Mouse (Mus musculus) ovary, adult 18-20 months (tissue): Measurements from ENCODE around the gene Gm7029.
"Not testable (repeated sequence)": the region's sequence is repeated elsewhere in the genome, so short reads cannot be mapped to it uniquely, and the experiment has no call there.

Experiments
- DNase-seq: peaks from one replicate; pipeline ENCODE4 v3.0.0; 2022; ENCODE audit warnings: low spot score, mixed read lengths

Gene Gm7029

DNA sequence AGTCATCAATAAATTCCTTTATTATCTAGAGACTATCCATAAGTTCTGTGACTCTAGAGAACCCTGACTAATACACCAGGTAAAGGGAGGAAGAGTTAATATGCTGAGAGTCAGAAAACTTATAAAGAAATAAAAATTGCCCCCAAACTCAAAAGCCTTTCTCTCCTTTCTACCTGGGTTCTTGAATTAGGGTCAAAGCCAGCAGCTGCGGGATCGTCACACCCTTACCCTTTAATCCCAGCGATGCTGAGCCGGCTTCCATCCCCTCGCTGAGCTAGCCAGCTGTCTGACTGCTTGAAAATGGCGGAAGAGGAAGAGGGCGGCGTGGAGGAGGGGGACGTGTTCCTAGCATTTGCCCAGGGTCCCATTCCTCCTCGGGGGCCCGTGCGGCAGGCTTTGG is at the start of gene Gm7029:
Gene Gm7029, plus strand, starts transcription at position 301 of the 400 bp plus-strand sequence.
- not testable (repeated sequence) for DNase-seq

DNA sequence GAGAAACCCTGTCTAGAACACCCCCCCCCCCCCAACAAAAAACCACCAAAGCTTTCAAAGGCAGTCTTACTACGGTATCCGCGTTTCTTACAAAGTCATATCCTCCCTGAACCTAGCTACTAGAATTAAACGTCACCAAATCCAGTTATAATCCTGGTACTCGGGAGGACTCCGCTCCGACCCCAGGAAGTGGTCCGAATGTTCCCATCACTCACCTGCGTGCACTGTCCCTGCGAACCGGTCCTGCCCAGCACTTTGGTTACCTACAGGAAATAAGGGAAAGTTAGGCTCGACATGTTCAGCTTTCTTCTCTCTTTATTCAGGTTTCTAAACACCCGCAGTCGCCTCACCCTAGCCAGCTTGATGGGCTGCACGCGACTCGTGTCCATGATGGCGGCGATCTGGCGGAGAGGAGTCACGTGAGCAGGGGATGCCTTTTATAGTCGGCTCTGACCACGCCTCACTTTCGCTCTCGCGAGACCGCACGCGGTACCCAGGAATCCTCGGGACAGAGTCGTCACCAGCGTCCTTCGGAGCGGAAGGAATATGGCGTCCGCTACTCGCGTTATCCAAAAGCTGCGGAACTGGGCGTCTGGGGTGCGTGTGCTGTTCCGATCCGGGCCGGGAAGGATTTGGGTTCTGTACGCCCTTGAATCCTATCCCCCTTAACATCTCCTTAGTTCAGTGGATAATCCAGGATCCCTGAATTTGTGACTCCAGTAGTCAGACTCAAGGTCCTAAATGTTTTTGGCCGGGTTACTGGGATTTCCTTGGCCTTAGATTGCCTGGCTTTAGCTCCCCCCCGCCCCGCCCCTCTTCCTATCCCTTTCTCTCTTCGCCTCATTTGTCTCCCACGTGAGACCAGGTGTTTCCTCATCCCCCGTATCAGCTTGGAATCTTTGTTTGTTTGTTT is 49.3 kb upstream of the Gm7029 start, which contains the start of the genes Rps28 and Ndufa7:
Gene Rps28, minus strand, starts transcription at position 479 of the 913 bp plus-strand sequence.
Gene Ndufa7, plus strand, starts transcription at position 489 of the 913 bp plus-strand sequence.
- DNase-seq = peak; percentile 94

DNA sequence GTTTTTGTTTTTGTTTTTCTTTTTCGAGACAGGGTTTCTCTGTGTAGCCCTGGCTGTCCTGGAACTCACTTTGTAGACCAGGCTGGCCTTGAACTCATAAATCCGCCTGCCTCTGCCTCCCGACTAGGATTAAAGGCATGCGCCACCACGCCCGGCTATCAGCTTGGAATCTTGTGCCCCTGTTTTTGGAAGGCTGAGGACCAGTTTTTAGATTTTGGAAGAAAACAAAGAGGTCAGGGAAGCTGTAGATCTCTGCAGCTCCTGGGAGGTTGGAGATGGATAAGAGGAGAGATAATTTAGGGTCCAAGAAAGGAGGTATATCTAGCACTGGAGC is 48.7 kb upstream of the Gm7029 start:
- DNase-seq = not testable (repeated sequence)

DNA sequence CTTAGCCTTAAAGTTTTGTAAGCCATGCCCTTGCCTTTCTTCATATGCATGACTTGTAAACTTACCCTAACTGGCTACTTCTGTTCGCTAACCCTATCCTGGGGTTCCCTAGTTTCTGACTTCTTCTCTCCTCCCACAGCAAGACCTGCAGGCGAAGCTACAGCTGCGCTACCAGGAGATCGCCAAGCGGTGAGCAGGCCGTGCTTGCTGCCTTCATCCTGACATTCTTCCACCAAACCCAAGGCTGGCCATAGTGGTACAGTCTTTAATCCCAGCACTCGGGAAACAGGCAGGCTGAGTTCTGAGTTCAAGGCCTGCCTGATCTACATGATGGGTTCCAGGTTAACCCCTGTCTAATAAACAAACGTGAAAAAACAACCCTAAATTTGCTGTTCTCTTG is 48.2 kb upstream of the Gm7029 start:
- no peak for DNase-seq

DNA sequence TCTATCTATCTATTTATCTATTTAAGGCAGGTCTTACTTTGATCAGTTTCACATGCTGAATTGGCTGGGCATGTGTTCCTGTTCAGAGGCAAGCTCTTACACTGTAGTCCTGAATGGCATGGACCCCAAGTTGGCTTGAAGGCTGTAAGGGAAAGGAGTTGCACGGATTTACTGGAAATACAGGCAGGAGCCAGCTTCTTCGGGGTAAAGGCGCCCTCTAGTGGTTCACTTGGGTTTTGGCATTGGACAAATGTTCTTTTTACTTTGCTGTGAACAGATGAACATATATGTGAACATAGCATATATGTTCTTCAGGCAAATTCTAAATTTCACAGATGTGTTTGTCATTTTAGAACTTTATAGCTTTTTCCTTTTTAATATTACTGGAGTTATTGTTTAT is 46.8 kb upstream of the Gm7029 start:
- DNase-seq = no peak

DNA sequence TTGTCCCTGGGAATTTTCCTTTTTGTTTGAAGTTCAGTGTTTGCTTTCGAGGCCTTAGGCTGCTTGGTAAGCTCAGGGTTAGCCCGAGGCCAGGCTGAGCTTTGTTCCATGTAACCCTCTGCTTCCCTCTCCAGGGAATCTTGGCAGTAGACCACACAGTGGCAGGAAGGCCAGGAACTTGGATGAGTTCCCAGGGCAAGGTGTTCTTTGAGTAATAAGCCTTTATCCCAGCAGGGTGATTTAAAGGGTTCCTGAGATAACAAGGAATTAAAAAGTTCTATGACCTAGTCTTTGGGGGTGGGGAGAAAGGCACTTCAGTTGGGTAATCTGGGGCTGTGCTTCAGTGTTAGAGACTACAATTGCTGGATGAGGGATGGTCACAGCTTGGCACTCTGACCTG is 44.7 kb upstream of the Gm7029 start:
- DNase-seq = peak; percentile 78

DNA sequence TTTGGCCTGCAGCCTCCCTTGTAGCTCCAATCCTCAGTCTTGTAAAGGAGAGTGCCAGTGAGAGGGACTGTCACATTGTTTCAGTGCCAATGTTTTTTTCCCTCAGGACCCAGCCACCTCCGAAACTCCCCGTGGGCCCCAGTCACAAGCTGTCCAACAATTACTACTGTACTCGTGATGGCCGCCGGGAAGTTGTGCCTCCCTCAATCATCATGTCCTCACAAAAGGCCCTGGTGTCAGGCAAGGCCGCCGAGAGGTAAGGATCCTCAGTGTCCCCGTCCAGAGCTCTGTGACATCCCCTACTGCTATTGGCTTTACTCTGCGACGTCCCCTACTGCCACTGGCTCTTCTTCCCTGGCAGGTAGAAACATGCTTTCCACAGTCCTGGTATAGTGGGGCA is 44.1 kb upstream of the Gm7029 start:
- DNase-seq = no peak

DNA sequence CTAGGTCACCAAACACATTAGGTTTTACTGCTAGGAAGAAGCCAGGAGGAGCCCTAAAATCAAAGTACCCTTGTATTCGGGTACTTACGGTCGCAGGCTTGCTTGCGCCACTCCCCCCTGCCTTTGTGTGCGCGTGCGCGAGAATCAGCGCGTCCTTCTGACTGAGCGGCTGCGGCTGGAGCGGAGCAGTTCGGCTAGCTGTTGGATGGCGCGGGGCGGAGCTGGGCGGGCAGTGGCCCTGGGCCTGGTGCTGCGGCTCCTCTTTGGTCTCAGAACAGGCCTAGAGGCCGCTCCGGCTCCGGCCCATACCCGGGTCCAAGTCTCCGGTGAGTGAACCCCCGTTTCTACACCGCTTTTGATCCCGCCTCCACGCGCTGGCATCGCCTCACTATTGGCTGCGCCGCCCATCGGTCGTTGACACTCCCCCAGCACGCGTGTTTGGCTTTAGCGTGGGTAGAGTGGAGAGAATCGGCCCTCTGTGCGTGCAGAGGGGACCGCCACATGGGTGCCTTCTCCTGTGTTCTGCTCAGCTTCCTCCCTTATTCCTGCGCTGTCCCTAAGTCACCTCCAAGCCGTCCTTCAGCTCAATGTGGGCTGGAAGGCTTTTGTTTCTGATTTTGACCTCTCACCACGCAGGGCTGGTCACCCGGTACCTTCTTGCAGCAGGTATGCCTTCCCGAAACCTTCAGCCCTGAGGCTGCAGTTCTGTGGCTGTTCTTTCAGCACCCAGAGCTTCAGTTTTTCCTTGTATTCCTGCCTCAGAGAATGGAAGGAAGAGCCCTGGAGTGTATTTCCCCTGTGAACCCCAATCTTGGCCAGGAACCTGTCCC is 30.5 kb upstream of the Gm7029 start, which contains the start of gene Cd320:
Gene Cd320, plus strand, starts transcription at position 126 of the 830 bp plus-strand sequence.
- DNase-seq = peak; percentile 86

DNA sequence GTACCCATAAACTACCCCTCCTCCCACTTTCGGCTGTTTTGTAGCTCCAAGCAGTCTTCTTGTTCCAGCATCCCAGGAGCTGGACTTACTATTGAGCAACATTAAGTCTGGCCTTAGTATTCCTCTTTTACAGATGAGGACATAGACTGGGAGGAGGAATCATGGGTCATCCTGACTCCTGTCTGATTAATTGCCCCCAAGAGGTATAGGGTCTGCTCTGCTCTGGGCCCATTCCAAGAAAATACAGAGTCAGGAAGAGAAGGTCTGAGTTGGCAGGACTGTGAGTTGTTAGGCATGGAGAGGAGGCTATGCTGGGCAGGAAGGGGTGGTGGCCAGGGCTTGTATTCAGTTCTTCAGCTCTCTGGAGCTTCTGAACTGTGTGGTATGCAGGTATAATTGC is 29.4 kb upstream of the Gm7029 start:
- DNase-seq = no peak

DNA sequence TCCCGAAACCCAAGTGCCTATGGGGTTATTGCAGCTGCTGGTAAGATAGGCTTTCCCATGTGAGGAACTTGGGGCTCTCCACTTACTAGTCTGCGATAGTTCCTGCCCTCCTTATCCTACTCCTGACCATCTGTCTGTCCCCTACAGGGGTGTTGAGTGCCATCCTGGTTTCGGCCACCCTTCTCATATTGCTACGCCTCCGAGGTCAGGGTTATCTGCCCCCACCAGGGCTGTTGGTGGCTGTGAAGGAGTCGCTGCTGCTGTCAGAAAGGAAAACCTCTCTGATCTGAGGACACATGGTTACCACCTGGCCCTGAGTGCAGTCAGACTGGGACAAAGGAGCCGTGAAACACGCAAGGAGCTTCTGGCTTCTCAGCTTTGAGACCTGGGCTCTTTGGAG is 25.5 kb upstream of the Gm7029 start:
- no peak for DNase-seq

DNA sequence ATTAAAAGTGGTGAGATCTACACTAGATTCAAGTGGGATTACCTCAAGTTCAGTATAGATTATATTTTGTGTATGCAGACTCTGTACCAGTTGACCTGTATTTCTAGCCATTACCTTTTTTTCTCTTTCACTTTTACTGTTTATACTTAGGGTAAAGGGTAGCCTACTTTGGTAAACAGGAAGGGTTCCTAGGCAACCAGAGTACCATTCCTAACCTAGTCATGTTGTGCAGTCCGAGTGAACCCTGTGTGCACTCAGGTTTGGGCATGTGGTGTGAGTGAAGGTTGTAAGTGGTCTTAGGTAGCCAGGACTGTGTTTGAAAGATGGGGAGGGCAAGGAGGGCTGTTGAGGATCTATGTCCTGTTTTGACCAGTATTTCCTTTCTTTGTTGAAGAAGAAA is 22.3 kb upstream of the Gm7029 start:
- DNase-seq = no peak

DNA sequence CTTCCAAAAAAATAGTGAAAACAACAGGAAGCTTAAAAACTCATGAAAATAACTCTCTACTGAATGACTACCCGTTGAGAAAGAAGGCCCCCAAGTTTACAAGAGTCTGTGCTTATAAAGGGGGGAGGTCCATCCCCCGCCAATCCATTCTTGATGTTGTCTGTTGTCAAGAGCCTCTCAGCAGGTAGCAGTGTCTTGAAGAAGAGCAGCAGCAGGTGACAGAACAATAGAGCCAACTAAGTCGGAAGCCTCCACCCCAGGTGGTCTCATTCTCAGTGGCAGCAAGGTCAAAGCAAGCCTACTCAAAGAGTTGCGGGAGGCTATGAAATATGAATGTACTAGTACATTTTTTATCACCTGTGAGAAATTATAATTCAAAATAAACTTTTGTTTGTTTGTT is 15.8 kb upstream of the Gm7029 start:
- no peak for DNase-seq

DNA sequence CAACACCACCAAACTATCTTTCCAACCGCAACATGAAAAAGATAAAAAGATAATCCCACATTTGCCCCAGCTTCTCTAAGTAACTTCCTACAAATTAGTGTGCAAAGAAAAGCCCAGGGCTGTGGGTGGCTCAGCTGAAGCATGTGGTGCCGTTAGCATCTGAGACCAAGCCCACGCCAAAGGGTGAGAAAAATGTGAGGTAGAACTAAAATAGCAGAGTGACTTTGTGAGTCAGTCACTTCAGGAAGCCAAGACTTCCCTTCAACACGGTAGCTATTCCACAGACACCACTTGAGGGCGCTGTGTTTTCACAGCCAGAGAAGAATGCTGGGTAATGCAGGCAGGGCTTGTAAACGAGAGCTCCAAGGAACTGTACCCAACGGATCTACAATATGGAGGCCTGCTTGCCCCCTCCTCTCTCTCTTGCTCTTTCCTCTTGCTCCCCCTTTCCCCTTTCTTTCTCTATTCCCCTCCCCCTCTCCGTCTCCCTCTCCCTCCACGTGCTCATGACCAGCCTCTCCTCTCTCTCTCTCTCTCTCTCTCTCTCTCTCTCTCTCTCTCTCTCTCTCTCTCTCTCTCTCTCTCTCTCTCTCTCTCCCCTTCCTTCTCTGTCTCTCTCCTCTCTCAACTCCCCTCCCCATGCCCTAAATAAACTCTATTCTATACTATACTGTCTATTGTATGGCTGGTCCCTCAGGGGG is 8.2 kb upstream of the Gm7029 start:
- no peak for DNase-seq

DNA sequence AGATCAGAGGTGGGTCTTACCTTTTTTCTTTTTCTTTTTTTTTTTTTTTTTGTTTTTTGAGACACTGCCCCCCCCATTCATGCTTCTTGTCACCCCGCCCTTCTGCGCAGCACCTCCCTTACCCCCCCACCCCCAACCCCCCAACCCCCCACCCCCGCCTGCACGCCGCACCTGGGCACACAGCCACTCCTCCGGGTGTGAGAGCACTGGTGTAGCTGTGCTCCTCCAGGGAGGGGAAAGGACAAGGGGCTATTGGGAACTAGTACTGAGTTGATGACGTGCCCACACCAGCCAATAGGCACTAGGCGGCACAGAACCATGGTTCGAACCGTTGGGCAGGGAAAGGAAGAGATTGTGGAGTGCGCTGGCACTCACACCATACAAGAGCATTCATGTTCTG is 774 bp downstream of the Gm7029 start:
- DNase-seq = no peak

DNA sequence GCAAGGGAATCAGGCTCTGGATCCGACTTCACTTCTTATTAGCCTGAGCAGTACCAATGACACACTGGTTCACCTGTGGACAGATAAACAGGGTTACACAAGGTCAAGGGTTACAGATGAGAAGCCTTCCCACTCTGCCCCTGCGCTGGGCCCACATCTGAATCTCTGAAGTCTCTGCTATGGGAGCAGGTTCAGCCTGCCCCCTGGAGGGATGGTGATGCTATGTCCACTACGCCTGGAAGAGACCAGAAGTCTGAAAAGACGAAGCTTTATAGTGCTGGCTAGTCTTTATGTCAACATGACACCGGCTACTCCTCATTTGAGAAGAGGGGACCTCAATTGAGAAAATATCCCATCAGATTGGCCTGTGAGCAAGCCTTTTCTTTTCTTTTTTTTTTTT is 2.2 kb downstream of the Gm7029 start:
- not testable (repeated sequence) for DNase-seq

DNA sequence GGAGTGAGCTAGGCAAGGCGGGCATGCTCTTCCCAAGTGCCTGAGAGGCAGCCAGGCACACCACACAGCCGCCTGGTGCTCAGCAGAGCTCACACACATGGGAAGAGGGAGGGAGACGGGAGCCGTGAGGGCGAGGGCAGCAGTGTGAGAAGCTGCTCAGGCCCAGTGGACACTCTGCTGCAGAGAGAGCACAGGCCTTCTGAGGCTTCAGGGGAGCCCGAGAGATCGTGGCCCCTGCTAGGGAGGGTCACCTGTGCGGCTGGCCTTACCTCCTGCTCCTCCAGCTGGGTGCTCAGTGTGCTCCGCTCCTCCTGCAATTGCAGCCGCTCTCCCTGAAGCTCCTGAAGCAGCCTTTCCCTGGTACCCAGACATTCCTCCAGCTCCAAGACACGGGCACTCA is 10.7 kb downstream of the Gm7029 start:
- DNase-seq = not testable (repeated sequence)

DNA sequence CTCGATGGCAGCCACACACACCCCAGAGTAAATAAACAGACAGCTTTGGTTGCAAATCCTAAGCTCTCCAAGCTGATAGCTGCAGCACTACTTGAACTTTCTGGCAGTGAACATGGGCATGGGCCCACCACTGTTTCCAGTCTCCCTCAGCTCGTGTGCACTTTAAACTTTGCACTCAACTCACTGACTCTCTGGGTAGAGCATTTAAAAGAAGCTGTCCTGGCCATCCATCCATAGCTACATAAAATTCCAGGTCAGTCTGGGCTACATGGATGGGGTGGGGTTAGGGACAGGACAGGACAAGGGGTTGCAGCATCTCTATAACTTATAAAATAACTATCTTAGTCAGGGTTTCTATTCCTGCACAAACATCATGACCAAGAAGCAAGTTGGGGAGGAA is 14.2 kb downstream of the Gm7029 start:
- not testable (repeated sequence) for DNase-seq

DNA sequence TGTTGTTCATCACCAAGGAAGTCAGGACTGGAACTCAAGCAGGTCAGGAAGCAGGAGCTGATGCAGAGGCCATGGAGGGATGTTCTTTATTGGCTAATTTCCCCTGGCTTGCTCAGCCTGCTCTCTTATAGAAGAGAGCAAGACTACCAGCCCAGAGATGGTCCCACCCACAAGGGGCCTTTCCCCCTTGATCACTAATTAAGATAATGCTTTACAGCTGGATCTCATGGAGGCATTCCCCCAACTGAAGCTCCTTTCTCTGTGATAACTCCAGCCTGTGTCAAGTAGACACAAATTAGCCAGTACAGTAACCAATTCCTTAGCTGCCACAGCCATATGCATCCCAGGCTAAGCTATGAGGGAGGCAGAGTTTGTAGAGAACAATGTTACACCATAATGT is 14.6 kb downstream of the Gm7029 start:
- DNase-seq = not testable (repeated sequence)

DNA sequence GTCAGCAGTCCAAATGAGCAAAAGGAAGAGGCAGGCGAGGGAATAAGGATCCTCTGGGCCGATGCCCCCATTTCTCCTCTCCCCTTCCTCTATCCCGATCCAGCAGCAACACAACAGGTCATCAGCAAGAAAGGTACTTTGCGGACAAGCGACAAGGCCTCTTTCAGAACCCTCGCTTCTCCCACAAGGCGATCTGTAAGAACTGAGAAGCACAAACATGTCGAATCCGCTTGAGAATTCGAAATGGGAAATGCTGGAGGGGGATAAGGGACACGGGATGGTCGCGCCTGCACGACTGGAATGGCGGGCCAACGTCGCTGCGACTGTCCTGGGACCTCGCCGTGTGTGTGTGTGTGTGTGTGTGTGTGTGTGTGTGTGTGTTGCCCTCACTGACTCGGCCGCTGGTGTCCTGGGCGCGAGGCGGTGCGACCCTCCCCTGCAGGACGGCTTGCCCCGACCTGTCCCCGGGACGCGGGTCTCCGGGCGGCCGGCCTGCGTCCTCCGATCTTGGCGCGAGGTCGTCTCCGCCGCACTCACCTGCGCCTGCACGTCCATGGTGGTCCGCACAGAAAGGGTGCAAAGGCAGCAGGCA is 16.4 kb downstream of the Gm7029 start:
- not testable (repeated sequence) for DNase-seq

DNA sequence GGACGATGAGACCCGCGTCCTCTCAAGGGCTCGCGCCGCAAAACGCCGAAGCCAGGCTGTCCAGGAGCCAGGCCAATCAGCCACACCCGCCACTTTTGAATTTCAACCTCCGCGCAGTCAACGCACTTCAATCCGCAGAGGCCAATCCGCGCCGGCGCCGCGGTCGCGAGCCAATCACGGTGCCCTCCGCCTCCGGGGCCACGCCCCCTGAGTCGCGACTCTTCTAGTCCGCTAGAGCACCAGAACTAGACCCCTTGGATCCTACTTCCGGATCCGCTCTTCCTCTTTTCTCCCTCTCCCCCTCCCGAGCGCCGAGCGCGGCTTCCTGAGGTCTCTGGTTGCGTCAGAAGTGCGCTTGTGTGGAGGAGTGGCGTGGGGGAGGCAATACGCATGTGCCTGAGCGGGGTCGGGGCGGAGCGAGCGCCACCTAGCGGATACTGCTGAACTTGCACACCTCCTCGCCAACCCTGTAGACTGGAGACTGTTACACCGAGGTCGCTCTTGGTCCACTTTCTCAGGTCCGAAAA is 17.0 kb downstream of the Gm7029 start, which contains the start of gene Kifc1:
Gene Kifc1, minus strand, starts transcription at position 129 of the 527 bp plus-strand sequence.
- peak; percentile 100 for DNase-seq

DNA sequence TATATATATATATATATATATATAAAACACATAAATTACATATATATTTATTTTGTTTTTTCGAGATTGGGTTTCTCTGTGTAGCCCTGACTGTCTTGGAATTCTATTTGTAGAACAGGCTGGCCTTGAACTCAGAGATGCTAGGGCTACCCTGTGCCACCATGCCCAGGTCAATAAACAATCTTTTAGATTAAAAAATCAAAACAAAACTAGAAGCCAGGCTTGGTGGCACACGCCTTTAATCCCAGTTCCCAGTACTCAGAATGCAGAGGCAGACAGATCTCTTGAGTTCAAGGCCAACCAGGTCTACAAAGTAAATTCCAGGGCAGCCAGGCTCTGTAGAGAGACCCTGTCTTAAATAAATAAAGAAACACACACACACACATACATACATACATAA is 17.7 kb downstream of the Gm7029 start:
- no peak for DNase-seq
